Mouse (Mus musculus): ENCODE measurements around the gene Pla2g4e. TPM values are rescaled to one million over a fixed set of nuclear protein-coding genes. Genes with fewer than 3 reads are reported as not detected.

Pla2g4e gene
- polyA plus RNA-seq, 1 experiment from 2014 or later = not detected

DNA sequence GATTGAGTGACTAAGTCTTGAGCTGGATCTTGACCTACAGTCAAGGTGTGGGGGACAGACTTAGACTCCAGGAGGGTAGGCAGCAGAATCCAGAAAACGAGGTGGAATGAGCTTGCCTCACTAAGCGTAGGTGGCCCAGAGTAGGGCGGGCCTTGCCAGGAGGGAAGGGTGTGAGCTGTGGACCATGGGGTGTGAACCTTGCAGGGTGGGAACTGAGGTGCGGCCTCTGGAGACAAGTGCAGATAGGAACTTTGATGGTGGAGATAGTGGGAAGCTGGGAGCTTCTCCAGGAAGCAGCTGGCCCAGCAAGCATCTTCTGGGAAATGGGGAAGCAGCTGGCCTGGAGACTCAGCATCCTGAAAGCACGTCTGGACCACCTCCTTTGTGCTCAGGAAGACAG is 7.4 kb downstream of the Pla2g4e start:
- peaks cover 4% of the 10 kb centered on the region for H3K27me3 ChIP-seq
- 37% methylated on average over 5 of the region's 5 CpGs for WGBS (ENCODE audit: insufficient replicate concordance)

GRCm38 (mm10) chr2:120235947-120236640 is 9.0 kb downstream of the Pla2g4e start:
- ATAC-seq (ENCODE audit: insufficient read depth) = no peak
- Histone ChIP-seq H3K9ac (no peak overlapping the region), H3K9me3 (replicated peaks) (no peaks in the 10 kb centered on the region), H3K27ac (replicated peaks) (no peak overlapping the region), H3K27me3 (no peaks in the 10 kb centered on the region), H3K4me3 (replicated peaks) (no peak overlapping the region), H3K4me2 (no peak overlapping the region), H3K4me1 (replicated peaks) (peaks cover 19% of the 10 kb centered on the region; the same call in 1 of the 2 replicates), H3K36me3 (replicated peaks) (no peaks in the 10 kb centered on the region)
- 48% methylated on average over 3 of the region's 3 CpGs for WGBS (ENCODE audit: insufficient replicate concordance)

More for the DNA sequence above, 7.4 kb downstream of the Pla2g4e start:
- Histone ChIP-seq H3K36me3 (replicated peaks) (no peaks in the 10 kb centered on the region), H3K9me3 (replicated peaks) (no peaks in the 10 kb centered on the region), H3K9ac (no peak overlapping the region), H3K27ac (replicated peaks) (no peak overlapping the region), H3K4me2 (no peak overlapping the region), H3K4me1 (replicated peaks) (peaks cover 14% of the 10 kb centered on the region; the same call in 1 of the 2 replicates), H3K4me3 (replicated peaks) (no peak overlapping the region)
- ATAC-seq (ENCODE audit: insufficient read depth) = no peak

GRCm38 (mm10) chr2:120235381-120235780 is 9.8 kb downstream of the Pla2g4e start:
- peaks cover 21% of the 10 kb centered on the region; the same call in 1 of the 2 replicates for H3K4me1 ChIP-seq (replicated peaks)
- H3K27me3 ChIP-seq = no peaks in the 10 kb centered on the region
- no peak overlapping the region for H3K9ac ChIP-seq
- no peak overlapping the region for H3K27ac ChIP-seq (replicated peaks)
- ATAC-seq (ENCODE audit: insufficient read depth) = no peak
- 56% methylated on average over 3 of the region's 3 CpGs for WGBS (ENCODE audit: insufficient replicate concordance)
- H3K36me3 ChIP-seq (replicated peaks) = no peaks in the 10 kb centered on the region
- no peak overlapping the region for H3K4me2 ChIP-seq
- no peak overlapping the region for H3K4me3 ChIP-seq (replicated peaks)
- no peaks in the 10 kb centered on the region for H3K9me3 ChIP-seq (replicated peaks)

DNA sequence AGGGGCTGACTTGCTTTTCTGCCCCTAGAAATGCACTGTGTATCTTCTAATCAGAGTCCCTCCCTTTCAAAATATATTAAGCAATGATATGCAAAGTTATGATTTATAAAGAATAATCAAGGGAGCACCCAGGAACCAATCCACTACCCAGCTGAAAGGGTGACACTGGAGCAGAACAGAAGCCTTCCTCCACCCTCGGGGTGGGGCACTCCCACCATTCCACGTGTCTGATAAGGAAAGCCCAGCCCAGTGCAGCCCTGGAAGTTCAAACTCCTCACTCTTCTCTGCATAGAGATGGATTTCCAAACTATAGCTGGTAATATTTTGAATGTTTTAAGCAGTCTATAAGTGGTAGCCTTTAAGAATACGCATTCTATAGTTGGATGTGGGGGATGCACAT is 13.5 kb downstream of the Pla2g4e start:
- H3K4me1 ChIP-seq (replicated peaks) = peaks cover 16% of the 10 kb centered on the region; the same call in 1 of the 2 replicates
- H3K4me2 ChIP-seq = no peak overlapping the region
- H3K4me3 ChIP-seq (replicated peaks) = no peak overlapping the region
- WGBS (ENCODE audit: insufficient replicate concordance) = 38% methylated on average over 3 of the region's 3 CpGs
- no peaks in the 10 kb centered on the region for H3K27me3 ChIP-seq
- no peaks in the 10 kb centered on the region for H3K9me3 ChIP-seq (replicated peaks)
- no peak overlapping the region for H3K27ac ChIP-seq (replicated peaks)
- ATAC-seq (ENCODE audit: insufficient read depth) = no peak
- H3K36me3 ChIP-seq (replicated peaks) = no peaks in the 10 kb centered on the region
- H3K9ac ChIP-seq = no peak overlapping the region

DNA sequence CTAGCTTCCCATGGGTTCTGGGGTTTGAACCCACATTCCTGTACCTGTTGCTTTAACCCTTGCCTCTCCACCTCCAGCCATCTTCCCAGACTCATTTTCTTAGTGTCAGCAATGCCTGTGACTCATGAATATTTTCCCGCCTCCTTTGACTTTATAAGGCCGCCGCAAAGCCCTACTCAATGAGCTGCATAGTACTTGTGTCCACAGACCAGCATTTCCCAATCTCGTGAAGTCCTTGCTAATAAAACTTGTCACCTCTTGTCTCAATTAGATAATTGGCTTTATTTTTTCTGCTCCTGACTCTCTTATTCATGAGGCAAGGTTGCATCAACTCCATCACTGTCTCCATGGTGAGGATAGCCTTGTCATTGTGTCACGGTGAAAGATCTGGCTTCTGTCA is 30.5 kb downstream of the Pla2g4e start:
- H3K4me2 ChIP-seq = no peak overlapping the region
- H3K9me3 ChIP-seq (replicated peaks) = no peaks in the 10 kb centered on the region
- H3K4me1 ChIP-seq (replicated peaks) = no peaks in the 10 kb centered on the region
- no peaks in the 10 kb centered on the region for H3K27me3 ChIP-seq
- H3K36me3 ChIP-seq (replicated peaks) = no peaks in the 10 kb centered on the region
- H3K27ac ChIP-seq (replicated peaks) = no peak overlapping the region
- 72% methylated on average over 5 of the region's 5 CpGs for WGBS (ENCODE audit: insufficient replicate concordance)
- no peak for ATAC-seq (ENCODE audit: insufficient read depth)
- H3K4me3 ChIP-seq (replicated peaks) = no peak overlapping the region
- no peak overlapping the region for H3K9ac ChIP-seq

- H3K9ac ChIP-seq = no peak overlapping the region
- H3K9me3 ChIP-seq (replicated peaks) = no peaks in the 10 kb centered on the region
- no peaks in the 10 kb centered on the region for H3K4me1 ChIP-seq (replicated peaks)
- H3K4me2 ChIP-seq = no peak overlapping the region
- WGBS (ENCODE audit: insufficient replicate concordance) = 51% methylated on average over 2 of the region's 2 CpGs
- H3K27me3 ChIP-seq = no peaks in the 10 kb centered on the region
- no peak overlapping the region for H3K4me3 ChIP-seq (replicated peaks)
- no peaks in the 10 kb centered on the region for H3K36me3 ChIP-seq (replicated peaks)
- ATAC-seq (ENCODE audit: insufficient read depth) = no peak
- H3K27ac ChIP-seq (replicated peaks) = no peak overlapping the region
Observed at GRCm38 (mm10) chr2:120211448-120211847, 33.7 kb downstream of the Pla2g4e start.

GRCm38 (mm10) chr2:120207926-120208325 is 37.2 kb downstream of the Pla2g4e start:
- H3K4me2 ChIP-seq = no peak overlapping the region
- WGBS (ENCODE audit: insufficient replicate concordance) = 31% methylated on average over 7 of the region's 7 CpGs
- no peaks in the 10 kb centered on the region for H3K27me3 ChIP-seq
- no peaks in the 10 kb centered on the region for H3K4me1 ChIP-seq (replicated peaks)
- no peak for ATAC-seq (ENCODE audit: insufficient read depth)
- no peaks in the 10 kb centered on the region for H3K36me3 ChIP-seq (replicated peaks)
- H3K9me3 ChIP-seq (replicated peaks) = no peaks in the 10 kb centered on the region
- no peak overlapping the region for H3K27ac ChIP-seq (replicated peaks)
- H3K9ac ChIP-seq = no peak overlapping the region
- H3K4me3 ChIP-seq (replicated peaks) = no peak overlapping the region

DNA sequence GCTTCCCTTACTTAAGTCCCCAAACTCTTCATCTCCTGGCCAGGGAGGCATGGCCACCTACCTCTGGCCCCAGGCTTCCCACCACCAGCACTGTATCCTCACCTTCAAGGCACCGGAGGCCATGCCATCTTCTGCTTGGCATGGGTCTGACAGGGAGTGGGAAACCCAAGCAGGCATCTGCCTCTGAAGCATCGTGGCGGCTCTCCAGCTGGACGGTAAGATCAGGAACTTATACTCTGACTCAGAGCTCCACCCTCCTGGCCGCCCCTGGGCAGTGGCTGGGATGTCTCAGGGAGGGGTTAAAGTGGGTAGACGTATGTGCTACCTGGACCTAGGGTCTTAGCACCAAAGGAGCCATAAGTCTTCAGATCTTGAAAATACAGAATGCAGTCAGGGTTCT is 38.1 kb downstream of the Pla2g4e start:
- H3K36me3 ChIP-seq (replicated peaks) = no peaks in the 10 kb centered on the region
- no peak overlapping the region for H3K9ac ChIP-seq
- H3K4me1 ChIP-seq (replicated peaks) = no peaks in the 10 kb centered on the region
- 54% methylated on average over 6 of the region's 6 CpGs for WGBS (ENCODE audit: insufficient replicate concordance)
- no peak overlapping the region for H3K4me2 ChIP-seq
- no peaks in the 10 kb centered on the region for H3K27me3 ChIP-seq
- H3K4me3 ChIP-seq (replicated peaks) = no peak overlapping the region
- no peak overlapping the region for H3K27ac ChIP-seq (replicated peaks)
- H3K9me3 ChIP-seq (replicated peaks) = no peaks in the 10 kb centered on the region
- no peak for ATAC-seq (ENCODE audit: insufficient read depth)

DNA sequence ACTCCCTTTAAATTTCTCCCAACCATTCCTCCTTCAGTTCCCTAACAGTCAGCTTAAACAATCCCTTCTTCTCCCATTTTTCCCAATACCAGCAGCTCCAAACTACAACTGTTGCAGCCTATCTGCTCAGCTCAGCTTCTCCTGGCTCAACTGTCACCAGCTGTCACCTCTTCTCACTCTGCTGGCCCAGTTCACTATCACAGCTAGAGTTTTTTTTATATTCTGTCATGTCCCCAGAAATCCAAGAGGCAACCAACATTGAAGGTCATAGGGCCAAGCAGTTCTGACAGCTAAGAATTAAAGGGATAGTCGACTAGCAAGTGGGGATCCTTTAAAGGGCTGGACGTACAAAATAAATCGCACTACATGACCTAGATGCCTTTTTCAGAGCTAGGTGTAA is 41.4 kb downstream of the Pla2g4e start:
- no peak for ATAC-seq (ENCODE audit: insufficient read depth)
- no peaks in the 10 kb centered on the region for H3K27me3 ChIP-seq
- no peaks in the 10 kb centered on the region for H3K36me3 ChIP-seq (replicated peaks)
- H3K9me3 ChIP-seq (replicated peaks) = no peaks in the 10 kb centered on the region
- H3K27ac ChIP-seq (replicated peaks) = no peak overlapping the region
- WGBS (ENCODE audit: insufficient replicate concordance) = 43% methylated on average over 3 of the region's 3 CpGs
- H3K4me3 ChIP-seq (replicated peaks) = no peak overlapping the region
- no peaks in the 10 kb centered on the region for H3K4me1 ChIP-seq (replicated peaks)
- no peak overlapping the region for H3K4me2 ChIP-seq
- no peak overlapping the region for H3K9ac ChIP-seq

DNA sequence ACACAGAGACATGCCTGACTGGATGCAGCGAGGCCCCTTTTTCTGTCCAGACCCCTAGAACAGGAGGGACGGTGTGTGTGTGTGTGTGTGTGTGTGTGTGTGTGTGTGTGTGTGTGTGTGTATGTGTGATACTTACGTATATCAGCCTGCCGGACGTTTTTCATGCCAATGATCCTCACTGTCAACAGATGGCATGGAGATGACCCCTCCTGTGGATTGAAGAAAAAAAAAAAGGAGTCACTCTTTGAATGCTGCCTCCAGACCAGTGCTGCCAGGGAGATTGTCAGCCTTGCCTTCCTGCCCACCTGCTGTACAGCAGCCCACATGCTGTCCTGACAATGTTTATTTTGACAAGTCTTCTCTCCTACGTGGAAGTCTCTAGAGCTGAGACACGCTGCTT is 45.1 kb downstream of the Pla2g4e start:
- no peak for ATAC-seq (ENCODE audit: insufficient read depth)
- Histone ChIP-seq H3K36me3 (replicated peaks) (no peaks in the 10 kb centered on the region), H3K4me3 (replicated peaks) (no peak overlapping the region), H3K4me2 (no peak overlapping the region), H3K9ac (no peak overlapping the region), H3K9me3 (replicated peaks) (no peaks in the 10 kb centered on the region), H3K4me1 (replicated peaks) (no peaks in the 10 kb centered on the region), H3K27me3 (no peaks in the 10 kb centered on the region), H3K27ac (replicated peaks) (no peak overlapping the region)
- WGBS (ENCODE audit: insufficient replicate concordance) = 52% methylated on average over 7 of the region's 7 CpGs

DNA sequence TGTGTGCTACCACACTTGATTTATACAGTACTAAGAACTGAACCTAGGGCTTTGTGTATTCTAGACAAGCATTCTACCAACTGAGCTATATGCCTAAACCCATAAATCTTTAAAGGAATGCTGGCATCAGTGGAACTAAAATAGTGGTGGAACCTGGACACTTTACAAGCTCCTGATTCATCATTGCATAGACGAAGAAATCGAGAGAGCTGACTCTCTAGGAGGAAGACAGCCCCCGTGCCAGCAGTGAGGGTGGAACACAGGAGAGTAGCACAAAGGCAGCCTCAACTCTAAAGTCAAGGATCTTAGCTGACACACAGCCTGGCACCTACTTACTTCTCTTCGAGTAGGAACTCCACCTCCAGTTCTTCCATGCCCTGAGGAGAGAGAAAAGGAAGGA is 57.0 kb downstream of the Pla2g4e start:
- Histone ChIP-seq H3K27me3 (peaks cover 4% of the 10 kb centered on the region; the same call in 1 of the 2 replicates), H3K9me3 (replicated peaks) (no peaks in the 10 kb centered on the region), H3K4me3 (replicated peaks) (no peak overlapping the region), H3K4me1 (replicated peaks) (no peaks in the 10 kb centered on the region), H3K27ac (replicated peaks) (no peak overlapping the region), H3K4me2 (no peak overlapping the region), H3K36me3 (replicated peaks) (no peaks in the 10 kb centered on the region), H3K9ac (no peak overlapping the region)
- no peak for ATAC-seq (ENCODE audit: insufficient read depth)
- 65% methylated on average over 4 of the region's 4 CpGs for WGBS (ENCODE audit: insufficient replicate concordance)

- Histone ChIP-seq H3K4me3 (replicated peaks) (no peak overlapping the region), H3K36me3 (replicated peaks) (no peaks in the 10 kb centered on the region), H3K27ac (replicated peaks) (no peak overlapping the region), H3K9me3 (replicated peaks) (no peaks in the 10 kb centered on the region), H3K4me2 (no peak overlapping the region), H3K4me1 (replicated peaks) (no peaks in the 10 kb centered on the region), H3K9ac (no peak overlapping the region), H3K27me3 (peaks cover 4% of the 10 kb centered on the region; the same call in 1 of the 2 replicates)
- ATAC-seq (ENCODE audit: insufficient read depth) = no peak
- 72% methylated on average over 1 of the region's 1 CpGs for WGBS (ENCODE audit: insufficient replicate concordance)
Observed at GRCm38 (mm10) chr2:120187583-120187982, 57.6 kb downstream of the Pla2g4e start.

All from liver, embryonic 15.5 days (tissue).